Comparison of ENCODE assay signal across 8 mouse cellular contexts in the genomic region with DNA sequence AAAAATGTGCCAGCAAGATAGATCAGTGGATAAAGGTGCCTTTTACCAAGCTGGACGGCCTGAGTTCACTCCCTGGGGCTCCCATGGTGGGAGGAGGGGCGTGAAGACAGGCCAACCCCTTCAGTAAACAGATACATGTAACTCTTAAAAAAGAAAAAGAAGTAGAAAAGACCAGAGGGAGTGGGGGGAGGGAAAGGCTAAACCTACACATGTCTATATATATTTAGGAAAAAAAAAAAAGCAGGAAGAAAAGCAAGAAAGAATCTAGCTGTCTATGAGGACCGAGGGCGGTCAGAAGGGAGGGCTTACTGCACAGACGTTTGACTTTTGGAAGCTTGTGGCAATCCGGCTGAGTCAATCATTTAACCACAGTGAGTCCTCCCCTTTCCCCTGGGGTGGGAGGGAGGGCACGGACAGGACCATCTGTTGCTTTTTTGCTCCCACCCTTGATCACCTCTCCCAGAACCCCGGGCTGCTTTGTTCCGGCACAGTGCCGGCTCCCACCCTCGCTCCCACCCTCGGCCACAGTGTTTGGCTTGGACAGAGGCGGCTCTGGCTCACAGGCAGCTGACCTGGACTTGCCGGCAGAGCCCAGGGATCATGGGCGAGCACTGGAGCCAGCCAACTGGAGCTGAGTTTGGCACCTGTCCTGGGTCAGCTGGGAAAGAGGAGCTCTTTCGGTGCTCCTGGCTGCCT. TPM values are rescaled to one million over a fixed set of nuclear protein-coding genes. Genes with fewer than 3 reads are reported as not detected.
DNase-seq lines count a peak whose midpoint lies in the region; ATAC-seq and TF ChIP-seq lines count a peak whose summit lies in the region.

No protein-coding gene starts in this region.

- H3K9me3 ChIP-seq in embryonic facial prominence, embryonic 13.5 days = no peaks in the 10 kb centered on the region
- no peaks in the 10 kb centered on the region for H3K9me3 ChIP-seq in heart, embryonic 10.5 days
- no peaks in the 10 kb centered on the region for H3K9me3 ChIP-seq in liver, postnatal 0 days (ENCODE audit: low read length)
- no peaks in the 10 kb centered on the region for H3K9me3 ChIP-seq in neural tube, embryonic 11.5 days (ENCODE audit: control insufficient read depth, low read length)

- WGBS in embryonic facial prominence, embryonic 13.5 days = 19% methylated on average over 16 of the region's 16 CpGs
- WGBS in heart, embryonic 10.5 days = 23% methylated on average over 16 of the region's 16 CpGs
- WGBS in liver, postnatal 0 days (ENCODE audit: insufficient replicate concordance) = 11% methylated on average over 16 of the region's 16 CpGs
- 6% methylated on average over 16 of the region's 16 CpGs for WGBS in neural tube, embryonic 11.5 days

- peaks cover 11% of the 10 kb centered on the region for H3K36me3 ChIP-seq in embryonic facial prominence, embryonic 13.5 days
- H3K36me3 ChIP-seq in heart, embryonic 10.5 days = peaks cover 23% of the 10 kb centered on the region
- peaks cover 22% of the 10 kb centered on the region for H3K36me3 ChIP-seq in liver, postnatal 0 days (replicated peaks; ENCODE audit: insufficient read depth, low read length)
- H3K36me3 ChIP-seq in neural tube, embryonic 11.5 days (ENCODE audit: control insufficient read depth, insufficient read depth, low read length) = 0 out of 2 replicates have a peak, but pooled peaks cover 2% of the 10 kb centered on the region

- TF ChIP-seq EP300 in liver, postnatal 0 days (IDR thresholded peaks at IDR 0.05; ENCODE audit: low read depth) = no peak

- no peak for ATAC-seq in embryonic facial prominence, embryonic 13.5 days (ENCODE audit: insufficient number of reproducible peaks, insufficient read depth, low FRiP score, low TSS enrichment, low read depth)
- ATAC-seq in liver, postnatal 0 days = peak; percentile 68
- no peak for ATAC-seq in neural tube, embryonic 11.5 days (ENCODE audit: insufficient read depth, low FRiP score, low TSS enrichment)

- peak; percentile 64 for DNase-seq in ovary, adult 18-20 months (ENCODE audit: low spot score)
- DNase-seq in ovary, postnatal 10 days (ENCODE audit: low spot score) = no peak
- DNase-seq in heart, embryonic 10.5 days (ENCODE audit: low spot score) = no peak
- DNase-seq in kidney, adult 8-10 months = peak; percentile 89 to 94
- peak; percentile 79 for DNase-seq in liver, postnatal 0 days
- DNase-seq in neural tube, embryonic 11.5 days (ENCODE audit: low spot score) = peak; percentile 70
- no peak for DNase-seq in spleen, postnatal 10 days (ENCODE audit: low spot score in 2 of 2)

- peaks cover 69% of the 10 kb centered on the region for H3K4me1 ChIP-seq in embryonic facial prominence, embryonic 13.5 days
- H3K4me1 ChIP-seq in heart, embryonic 10.5 days = peaks cover 65% of the 10 kb centered on the region
- peaks cover 41% of the 10 kb centered on the region for H3K4me1 ChIP-seq in liver, postnatal 0 days (ENCODE audit: insufficient read depth)
- peaks cover 40% of the 10 kb centered on the region for H3K4me1 ChIP-seq in neural tube, embryonic 11.5 days (ENCODE audit: control insufficient read depth, insufficient read depth, low read length)

- peak overlapping the region; percentile 6; the same call in 1 of the 2 replicates for H3K9ac ChIP-seq in embryonic facial prominence, embryonic 13.5 days
- peak overlapping the region; percentile 53 for H3K9ac ChIP-seq in liver, postnatal 0 days (replicated peaks)
- no peak overlapping the region for H3K9ac ChIP-seq in neural tube, embryonic 11.5 days (ENCODE audit: low read length)

- no peak overlapping the region for H3K4me3 ChIP-seq in embryonic facial prominence, embryonic 13.5 days
- H3K4me3 ChIP-seq in heart, embryonic 10.5 days = peak overlapping the region; percentile 23; the same call in 1 of the 2 replicates
- peak overlapping the region; percentile 30 for H3K4me3 ChIP-seq in liver, postnatal 0 days (ENCODE audit: low read depth, low read length)
- no peak overlapping the region for H3K4me3 ChIP-seq in neural tube, embryonic 11.5 days (ENCODE audit: low read depth, low read length)

- peak overlapping the region; percentile 33 for H3K4me2 ChIP-seq in embryonic facial prominence, embryonic 13.5 days
- H3K4me2 ChIP-seq in liver, postnatal 0 days (ENCODE audit: low read depth, low read length) = peak overlapping the region; percentile 67
- peak overlapping the region; percentile 21; the same call in 1 of the 2 replicates for H3K4me2 ChIP-seq in neural tube, embryonic 11.5 days (ENCODE audit: low read depth)

- no peaks in the 10 kb centered on the region for H3K27me3 ChIP-seq in embryonic facial prominence, embryonic 13.5 days
- no peaks in the 10 kb centered on the region for H3K27me3 ChIP-seq in heart, embryonic 10.5 days (ENCODE audit: insufficient read depth, poor library complexity, severe bottlenecking)
- no peaks in the 10 kb centered on the region for H3K27me3 ChIP-seq in liver, postnatal 0 days (ENCODE audit: insufficient read depth, low read length)
- no peaks in the 10 kb centered on the region for H3K27me3 ChIP-seq in neural tube, embryonic 11.5 days (ENCODE audit: control insufficient read depth, insufficient read depth, low read length)

- TF ChIP-seq CTCF in liver, postnatal 0 days (IDR thresholded peaks at IDR 0.05; ENCODE audit: low read depth) = no peak

- peak overlapping the region; percentile 66 for H3K27ac ChIP-seq in embryonic facial prominence, embryonic 13.5 days
- peak overlapping the region; percentile 70 for H3K27ac ChIP-seq in heart, embryonic 10.5 days
- peak overlapping the region; percentile 94 for H3K27ac ChIP-seq in liver, postnatal 0 days (ENCODE audit: low read depth)
- peak overlapping the region; percentile 44 for H3K27ac ChIP-seq in neural tube, embryonic 11.5 days (ENCODE audit: low read depth, low read length)

RNA-seq across cellular contexts. Expression of a gene that starts 27.7 kb away (rescaled TPM):
- polyA plus RNA-seq in embryonic facial prominence, embryonic 13.5 days (2015; fragmentation: Nextera tagmentation; extraction: Ambion mirVana) = 21.0 and 22.3 TPM in 2 replicates
- polyA plus RNA-seq in heart, embryonic 10.5 days (2016; fragmentation: Nextera tagmentation; extraction: Ambion mirVana) = 13.0 and 21.7 TPM in 2 replicates
- 16.3 and 18.6 TPM in 2 replicates for polyA plus RNA-seq in liver, postnatal 0 days (2015; fragmentation: Nextera tagmentation; extraction: Ambion mirVana)
- 14.9 and 16.8 TPM in 2 replicates for polyA plus RNA-seq in neural tube, embryonic 11.5 days (2014; fragmentation: Nextera tagmentation; extraction: Ambion mirVana)

RNA-seq across cellular contexts. Expression of a gene that starts 28.1 kb away (rescaled TPM):
- 0.60 and 0.80 TPM in 2 replicates for polyA plus RNA-seq in embryonic facial prominence, embryonic 13.5 days (2015; fragmentation: Nextera tagmentation; extraction: Ambion mirVana)
- polyA plus RNA-seq in heart, embryonic 10.5 days (2016; fragmentation: Nextera tagmentation; extraction: Ambion mirVana) = 0.15 and 0.24 TPM in 2 replicates
- polyA plus RNA-seq in liver, postnatal 0 days (2015; fragmentation: Nextera tagmentation; extraction: Ambion mirVana) = 0.75 and 0.84 TPM in 2 replicates
- polyA plus RNA-seq in neural tube, embryonic 11.5 days (2014; fragmentation: Nextera tagmentation; extraction: Ambion mirVana) = 0.62 and 0.81 TPM in 2 replicates

RNA-seq across cellular contexts. Expression of a gene that starts 49.8 kb away (rescaled TPM):
- polyA plus RNA-seq in embryonic facial prominence, embryonic 13.5 days (2015; fragmentation: Nextera tagmentation; extraction: Ambion mirVana) = 5.0 and 5.9 TPM in 2 replicates
- 4.2 and 5.9 TPM in 2 replicates for polyA plus RNA-seq in heart, embryonic 10.5 days (2016; fragmentation: Nextera tagmentation; extraction: Ambion mirVana)
- 15.3 and 17.1 TPM in 2 replicates for polyA plus RNA-seq in liver, postnatal 0 days (2015; fragmentation: Nextera tagmentation; extraction: Ambion mirVana)
- polyA plus RNA-seq in neural tube, embryonic 11.5 days (2014; fragmentation: Nextera tagmentation; extraction: Ambion mirVana) = 2.9 and 4.9 TPM in 2 replicates

RNA-seq across cellular contexts. Expression of a gene that starts 51.6 kb away (rescaled TPM):
- polyA plus RNA-seq in embryonic facial prominence, embryonic 13.5 days (2015; fragmentation: Nextera tagmentation; extraction: Ambion mirVana) = 16.2 and 17.6 TPM in 2 replicates
- polyA plus RNA-seq in heart, embryonic 10.5 days (2016; fragmentation: Nextera tagmentation; extraction: Ambion mirVana) = 11.0 and 11.2 TPM in 2 replicates
- polyA plus RNA-seq in liver, postnatal 0 days (2015; fragmentation: Nextera tagmentation; extraction: Ambion mirVana) = 3.1 and 3.4 TPM in 2 replicates
- 12.3 and 13.2 TPM in 2 replicates for polyA plus RNA-seq in neural tube, embryonic 11.5 days (2014; fragmentation: Nextera tagmentation; extraction: Ambion mirVana)

RNA-seq across cellular contexts. Expression of a gene that starts 51.8 kb away (rescaled TPM):
- 45.6 and 46.8 TPM in 2 replicates for polyA plus RNA-seq in embryonic facial prominence, embryonic 13.5 days (2015; fragmentation: Nextera tagmentation; extraction: Ambion mirVana)
- 47.1 and 49.4 TPM in 2 replicates for polyA plus RNA-seq in heart, embryonic 10.5 days (2016; fragmentation: Nextera tagmentation; extraction: Ambion mirVana)
- 14.0 and 15.1 TPM in 2 replicates for polyA plus RNA-seq in liver, postnatal 0 days (2015; fragmentation: Nextera tagmentation; extraction: Ambion mirVana)
- polyA plus RNA-seq in neural tube, embryonic 11.5 days (2014; fragmentation: Nextera tagmentation; extraction: Ambion mirVana) = 42.0 and 42.6 TPM in 2 replicates

Comparison
In these comparisons a context has a peak if more than half of its experiments do, and no peak if none do; other contexts are left out.
1. DNase-seq: peak in ovary, adult 18-20 months (single experiment), kidney, adult 8-10 months (2 of 2), liver, postnatal 0 days (single experiment) and neural tube, embryonic 11.5 days (single experiment); none in ovary, postnatal 10 days (single experiment), heart, embryonic 10.5 days (single experiment) and spleen, postnatal 10 days (0 of 2).
2. H3K27ac ChIP-seq: peak in every context shown above with its lines; median percentile 94 in liver, postnatal 0 days; 70 in heart, embryonic 10.5 days; 66 in embryonic facial prominence, embryonic 13.5 days; 44 in neural tube, embryonic 11.5 days.
3. H3K4me3 ChIP-seq: peak in heart, embryonic 10.5 days (single experiment) and liver, postnatal 0 days (single experiment); none in embryonic facial prominence, embryonic 13.5 days (single experiment) and neural tube, embryonic 11.5 days (single experiment).
4. Peak in every context shown above with its lines, with median percentiles within 50 percentile points of each other: H3K4me2 ChIP-seq.